Mouse (Mus musculus) natural killer cell, adult 2 months (primary cell): ENCODE measurements around the gene Nfkb2.

Experiments used
- DNase-seq, 2 experiments: peaks; one replicate each; pipeline ENCODE4 v3.0.0; 2022; ENCODE audit warnings: low spot score in 2 of 2

Gene Nfkb2

DNA sequence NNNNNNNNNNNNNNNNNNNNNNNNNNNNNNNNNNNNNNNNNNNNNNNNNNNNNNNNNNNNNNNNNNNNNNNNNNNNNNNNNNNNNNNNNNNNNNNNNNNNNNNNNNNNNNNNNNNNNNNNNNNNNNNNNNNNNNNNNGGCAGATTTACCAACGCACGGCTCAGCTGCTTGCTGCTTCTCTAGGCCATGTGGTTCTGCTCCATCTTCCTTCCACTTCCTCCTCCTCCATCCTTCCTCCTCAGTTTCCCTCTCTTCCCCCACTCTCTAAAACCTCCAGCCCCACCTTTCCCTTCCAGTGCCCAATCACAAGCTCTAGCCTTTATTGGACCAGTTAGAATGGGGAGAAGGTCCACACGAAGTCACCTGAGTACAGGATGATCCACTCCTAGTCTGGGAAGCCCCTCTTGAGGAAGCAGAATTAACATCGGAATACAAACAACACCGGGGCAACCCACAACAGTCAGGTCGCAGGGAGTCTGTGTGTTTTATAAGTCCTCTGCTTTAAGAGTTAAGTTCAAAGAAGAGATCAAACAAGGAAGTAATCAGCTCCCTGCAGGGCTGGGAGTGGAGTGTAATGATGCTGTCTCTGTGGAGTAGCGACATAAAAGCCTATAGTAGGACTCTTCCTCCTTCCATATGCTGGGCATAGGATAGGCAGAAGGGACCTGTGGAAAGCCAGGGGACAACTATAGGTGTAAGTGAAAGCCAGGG lies 40.7 kb downstream of the Nfkb2 start:
- DNase-seq: no peak

DNA sequence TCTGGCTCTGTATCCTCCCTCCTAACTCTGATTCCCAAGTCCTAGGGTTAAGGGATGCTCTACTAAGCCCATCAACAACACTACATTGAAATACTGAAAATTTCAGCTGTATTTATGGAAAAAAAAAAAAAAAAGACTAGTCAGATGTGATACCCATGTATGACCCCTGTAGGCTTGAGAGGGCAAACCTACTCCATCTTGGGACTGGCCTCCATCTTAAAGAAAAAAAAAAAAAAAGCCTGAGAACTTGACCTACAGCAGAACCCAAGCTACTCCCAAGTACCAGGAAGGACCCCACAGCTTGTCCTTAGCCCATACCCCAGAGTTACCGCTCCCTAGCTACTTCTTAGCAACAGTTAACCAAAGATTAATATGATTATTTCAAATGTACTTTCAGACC lies 43.0 kb downstream of the Nfkb2 start:
- no peak for DNase-seq

DNA sequence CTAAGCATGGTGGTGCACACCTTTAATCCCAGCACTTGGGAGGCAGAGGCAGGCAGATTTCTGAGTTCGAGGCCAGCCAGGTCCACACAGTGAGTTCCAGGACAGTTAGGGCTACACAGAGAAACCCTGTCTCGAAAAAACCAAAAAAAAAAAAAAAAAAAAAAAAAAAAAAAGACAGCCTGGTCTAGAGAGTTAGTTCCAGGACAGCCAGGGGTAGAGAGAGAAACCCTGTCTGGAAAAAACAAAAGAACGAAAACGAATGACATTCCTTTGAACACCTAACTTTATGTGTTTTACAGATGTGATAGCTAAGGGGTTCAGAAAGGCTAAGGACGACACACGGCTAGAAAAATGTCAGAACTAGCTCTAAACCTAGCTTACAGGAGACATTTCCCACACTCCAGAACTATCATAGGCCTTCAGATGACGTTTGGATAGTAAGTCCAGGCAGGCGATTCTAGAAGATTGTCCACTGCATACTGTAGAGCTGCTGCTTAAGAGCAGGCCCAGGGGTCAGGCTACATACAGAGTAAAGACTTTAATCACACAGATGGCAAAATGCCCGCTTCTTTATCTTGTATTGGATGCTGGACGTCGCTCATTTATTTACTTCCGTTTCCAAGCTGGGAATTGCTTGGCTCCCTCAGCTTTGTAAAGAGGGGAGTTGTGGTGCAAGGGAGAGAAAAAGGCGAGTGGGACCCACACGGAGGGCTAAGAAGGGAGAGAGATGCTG lies 44.0 kb downstream of the Nfkb2 start:
- no peak for DNase-seq

DNA sequence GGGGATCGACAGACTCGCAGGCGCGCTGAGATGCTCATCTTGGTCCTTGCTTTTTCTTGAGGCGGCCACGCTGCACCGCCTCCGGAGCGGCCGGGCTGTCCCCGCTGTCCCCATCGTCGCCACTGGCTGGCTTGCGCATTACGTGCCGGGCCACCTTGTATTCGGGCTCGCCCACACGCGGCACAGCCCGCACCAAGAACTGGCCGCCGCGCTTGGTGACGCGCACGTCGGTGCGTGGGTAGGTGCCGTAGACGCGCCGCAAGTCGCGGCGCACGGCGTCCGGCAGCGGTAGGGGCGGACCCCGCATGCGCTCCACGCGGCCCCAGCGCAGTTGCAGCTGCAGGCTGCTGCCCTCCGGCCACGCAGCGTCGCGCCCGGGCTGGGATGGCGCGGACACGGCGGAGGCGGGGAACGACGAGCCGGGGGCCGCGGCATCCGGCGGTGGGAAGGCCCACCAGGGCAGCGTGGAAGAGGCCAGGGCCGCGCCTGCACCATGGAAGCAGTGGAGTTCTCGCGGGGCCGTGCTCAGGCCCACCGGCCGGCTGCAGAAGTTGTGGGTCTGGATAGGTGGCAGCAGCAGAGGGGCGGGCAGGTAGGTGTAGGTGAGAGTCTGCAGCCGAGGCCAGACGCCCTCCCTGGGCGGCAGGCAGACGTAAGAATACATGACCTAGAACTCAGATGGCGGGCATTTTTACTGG lies 44.8 kb downstream of the Nfkb2 start:
- peak; percentile 44 to 53 for DNase-seq

DNA sequence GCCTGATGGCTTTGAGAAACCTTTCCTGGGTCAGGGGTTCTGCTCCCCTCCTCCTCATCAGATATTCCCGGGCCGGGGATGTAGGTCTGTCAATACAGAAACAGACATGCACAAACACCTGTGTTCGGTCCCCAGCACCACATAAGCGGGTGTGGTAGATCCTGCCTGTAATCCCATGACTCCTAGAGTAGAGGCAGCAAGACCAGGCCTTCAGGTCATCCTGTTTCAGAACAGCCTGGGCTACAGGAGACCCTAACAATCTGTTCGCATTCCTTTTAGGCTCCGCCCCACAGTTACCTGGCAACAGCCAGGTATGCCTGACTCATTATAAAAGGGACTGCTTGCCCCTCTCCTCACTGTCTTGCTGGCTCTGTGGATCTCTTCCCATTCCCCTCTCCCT lies 45.4 kb downstream of the Nfkb2 start:
- DNase-seq: no peak

DNA sequence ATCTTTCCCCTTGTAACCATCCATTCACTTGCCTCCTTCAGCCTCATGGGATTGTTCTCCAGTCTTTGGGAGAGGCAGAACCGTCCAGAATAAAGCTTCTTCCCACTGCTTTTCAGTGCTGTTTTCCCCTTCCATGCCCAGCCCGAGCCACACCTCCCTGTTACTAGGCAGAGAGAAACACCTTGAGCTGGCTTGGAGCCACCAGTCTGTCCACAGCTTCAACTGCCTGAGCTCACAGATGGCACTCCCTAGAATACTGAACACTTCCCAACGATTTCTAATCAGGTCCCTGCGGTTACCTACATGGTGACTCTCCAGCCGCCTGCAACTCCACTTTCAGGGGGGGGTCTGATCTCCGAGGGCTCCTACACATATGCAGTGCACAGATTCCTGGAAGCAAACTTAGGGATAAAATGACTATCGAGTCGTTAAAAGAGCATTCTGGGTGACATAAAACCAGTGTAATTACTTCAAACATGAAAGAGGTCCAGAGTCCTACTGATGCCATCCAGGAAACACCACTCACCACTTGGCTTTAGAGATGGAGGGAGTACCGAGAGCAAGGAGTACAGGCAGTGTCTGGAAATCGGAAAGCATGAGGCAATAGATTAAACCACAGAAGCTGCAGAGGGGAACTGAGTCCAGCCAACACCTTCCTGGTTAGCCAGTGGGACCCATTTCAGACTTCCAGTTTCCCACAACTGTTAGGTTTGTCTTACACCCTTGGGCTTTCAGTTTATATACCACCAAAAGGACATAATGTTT lies 46.2 kb downstream of the Nfkb2 start, which contains the start of gene 2310034G01Rik:
Gene 2310034G01Rik, minus strand, starts transcription at position 135 of the 765 bp plus-strand sequence.
- no peak for DNase-seq

- peak; percentile 55 to 67 for DNase-seq
Measured at GRCm38 (mm10) chr19:46356701-46357138, 52.6 kb downstream of the Nfkb2 start.

DNA sequence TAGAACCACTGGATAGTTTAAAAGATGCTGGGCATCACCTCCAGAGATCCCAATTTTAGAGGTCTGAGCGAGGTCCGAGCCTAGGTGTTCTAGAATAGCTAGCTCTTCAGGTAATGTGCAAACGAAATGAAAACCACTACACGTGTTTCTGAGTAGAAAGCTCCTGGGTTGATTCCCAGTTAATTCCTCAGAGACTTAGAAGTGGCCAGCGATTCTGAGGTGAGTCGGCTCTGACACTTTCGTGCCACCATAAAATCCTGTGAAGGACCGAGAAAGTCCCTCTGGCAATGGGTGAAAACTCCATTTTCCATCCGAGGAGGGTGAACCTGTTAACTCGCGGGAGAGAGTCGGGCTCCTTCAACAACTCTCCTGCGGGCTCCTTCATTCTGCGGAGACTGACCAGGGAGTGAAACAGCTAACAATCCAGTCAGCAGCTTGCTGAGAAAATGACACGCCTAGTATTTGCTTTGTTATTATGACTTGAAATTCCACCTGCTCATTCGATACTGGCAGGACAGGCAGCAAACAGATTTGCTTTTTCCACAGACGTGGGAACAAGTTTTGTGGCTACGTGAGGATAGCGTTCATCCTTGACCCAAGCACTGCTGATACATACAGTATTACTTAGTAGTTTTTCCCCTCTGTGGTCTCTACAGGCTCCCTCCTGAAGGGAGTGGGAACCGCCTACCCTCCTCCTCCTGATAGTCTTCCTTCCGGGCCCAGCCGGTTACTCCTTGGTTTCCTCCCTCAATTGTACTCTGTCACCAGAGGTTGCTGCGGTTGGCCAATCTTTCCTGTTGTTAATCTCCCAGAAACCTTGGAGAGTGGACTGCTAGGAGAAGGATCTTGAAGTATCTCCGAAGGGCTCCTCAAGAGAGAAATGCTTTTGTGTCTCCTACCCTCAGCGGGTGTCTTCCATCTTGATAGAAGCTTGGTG lies 53.5 kb downstream of the Nfkb2 start:
- no peak for DNase-seq

- DNase-seq: no peak
Measured at GRCm38 (mm10) chr19:46358381-46358780, 54.3 kb downstream of the Nfkb2 start.
